Mouse (Mus musculus) cortical plate, adult 2 months (tissue): ENCODE data around the gene Syngap1. TPM values are rescaled to one million over a fixed set of nuclear protein-coding genes. Genes with fewer than 3 reads are reported as not detected.

ENCODE experiments used
- H3K27ac ChIP-seq: fragments of 200-500 bp; 2 replicates; pipeline ENCODE4 v1.5.1; 2012; ENCODE audit warnings: low read length, control low read depth, inconsistent platforms; ENCODE audit not compliant: insufficient read depth
- H3K4me1 ChIP-seq: fragments of 200-500 bp; 2 replicates; pipeline ENCODE4 v1.6.1; 2011; ENCODE audit warnings: low read length; ENCODE audit not compliant: control insufficient read depth, insufficient read depth
- H3K4me3 ChIP-seq: fragments of 200-500 bp; 2 replicates; pipeline ENCODE4 v1.5.1; 2011; ENCODE audit warnings: mild to moderate bottlenecking, low read length, control low read depth; ENCODE audit not compliant: insufficient read depth
- CTCF ChIP-seq: fragments of 200-500 bp; IDR thresholded peaks from 2 replicates; pipeline ENCODE4 v1.5.1; 2011; ENCODE audit warnings: mild to moderate bottlenecking, control low read depth, low read length; ENCODE audit not compliant: insufficient read depth; ENCODE audit errors: extremely low read depth
- POLR2A ChIP-seq: fragments of 200-500 bp; IDR thresholded peaks from 2 replicates; pipeline ENCODE4 v1.6.1; 2011; ENCODE audit warnings: mild to moderate bottlenecking, low read length, control low read depth; ENCODE audit not compliant: insufficient read depth; ENCODE audit errors: extremely low read depth
- polyA plus RNA-seq: library from polyadenylated mRNA; depleted of rRNA; stranded (reverse); fragments of >200 nt; gene quantifications from 2 replicates; pipeline ENCODE4 v1.2.3, GENCODE M21; 2012

Gene Syngap1
- polyA plus RNA-seq, 1 experiment = 185 TPM

DNA sequence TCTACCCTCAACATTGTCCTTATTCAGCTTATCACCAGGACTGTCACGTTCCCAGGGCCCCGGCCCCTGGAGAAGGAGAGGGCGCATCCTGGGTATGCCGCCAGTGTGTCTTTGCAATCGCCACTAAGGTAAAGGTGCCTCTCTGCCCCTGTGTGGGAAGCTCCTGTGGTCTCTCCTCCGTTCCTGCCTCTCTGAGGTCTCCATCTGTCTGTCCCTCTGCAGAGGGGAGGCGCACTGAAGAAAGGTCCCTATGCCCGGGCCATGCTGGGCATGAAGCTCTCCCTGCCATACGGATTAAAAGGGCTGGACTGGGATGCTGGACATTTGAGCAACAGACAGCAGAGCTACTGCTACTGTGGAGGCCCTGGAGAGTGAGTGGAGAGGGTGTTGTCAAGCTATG is 6.0 kb upstream of the Syngap1 start:
- Histone ChIP-seq H3K4me3 (no peak overlapping the region), H3K27ac (no peak overlapping the region), H3K4me1 (peaks cover 2% of the 10 kb centered on the region; the same call in 1 of the 2 replicates)
- TF ChIP-seq POLR2A (no peak), CTCF (no peak)

DNA sequence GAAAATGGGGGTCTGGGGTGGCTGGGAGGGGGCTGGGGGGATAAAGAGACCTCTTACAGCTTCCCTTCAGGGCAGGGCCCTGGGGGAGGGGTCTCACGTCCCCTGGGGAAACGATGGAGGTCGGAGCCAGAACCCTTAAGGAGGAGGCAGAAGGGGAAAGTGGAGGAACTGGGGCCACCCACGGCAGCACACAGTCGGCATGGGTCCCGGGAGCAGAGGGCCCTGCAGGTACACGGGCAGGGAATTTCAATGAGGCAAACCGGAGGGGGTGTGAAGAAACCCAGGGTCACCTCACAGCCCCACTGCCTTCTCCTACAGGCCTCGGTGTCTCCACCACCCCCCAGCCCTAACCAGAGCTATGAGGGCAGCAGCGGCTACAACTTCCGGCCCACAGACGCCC is 4.6 kb upstream of the Syngap1 start:
- Histone ChIP-seq H3K27ac (no peak overlapping the region), H3K4me3 (no peak overlapping the region), H3K4me1 (peaks cover 4% of the 10 kb centered on the region; the same call in 1 of the 2 replicates)
- no peak for TF ChIP-seq POLR2A
- TF ChIP-seq CTCF = no peak

DNA sequence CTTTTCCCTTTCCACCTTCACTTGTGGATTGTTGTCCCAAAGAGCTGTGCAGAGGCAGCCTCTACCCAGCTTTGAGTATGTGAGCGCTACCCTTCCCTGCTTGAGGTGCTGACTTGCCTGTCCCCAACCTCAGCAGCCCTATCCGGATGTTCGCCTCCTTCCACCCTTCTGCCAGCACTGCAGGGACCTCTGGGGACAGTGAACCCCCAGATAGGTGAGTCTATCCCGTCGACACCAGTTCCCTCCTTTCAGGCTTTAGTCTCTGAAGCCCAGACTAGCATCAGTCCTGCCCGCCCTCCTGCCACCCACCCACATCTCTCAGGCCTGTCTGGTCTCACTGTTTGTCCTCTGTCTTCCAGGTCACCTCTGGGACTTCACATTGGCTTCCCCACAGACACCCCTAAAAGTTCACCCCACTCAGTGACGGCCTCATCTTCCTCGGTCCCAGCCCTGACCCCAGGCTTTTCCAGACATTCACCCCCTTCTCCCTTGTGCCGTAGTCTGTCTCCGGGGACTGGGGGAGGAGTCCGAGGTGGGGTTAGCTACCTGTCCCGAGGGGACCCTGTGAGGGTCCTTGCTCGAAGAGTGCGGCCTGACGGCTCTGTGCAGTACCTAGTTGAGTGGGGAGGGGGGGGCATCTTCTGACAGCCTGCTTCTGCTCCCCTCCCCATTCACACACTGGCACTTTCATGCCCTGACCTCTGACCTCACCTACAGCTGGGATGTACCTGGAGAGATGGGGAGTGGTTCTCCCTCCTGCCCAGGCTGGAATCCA is 3.9 kb upstream of the Syngap1 start:
- TF ChIP-seq POLR2A (no peak), CTCF (no peak)
- Histone ChIP-seq H3K4me1 (peaks cover 4% of the 10 kb centered on the region; the same call in 1 of the 2 replicates), H3K27ac (no peak overlapping the region), H3K4me3 (no peak overlapping the region)

DNA sequence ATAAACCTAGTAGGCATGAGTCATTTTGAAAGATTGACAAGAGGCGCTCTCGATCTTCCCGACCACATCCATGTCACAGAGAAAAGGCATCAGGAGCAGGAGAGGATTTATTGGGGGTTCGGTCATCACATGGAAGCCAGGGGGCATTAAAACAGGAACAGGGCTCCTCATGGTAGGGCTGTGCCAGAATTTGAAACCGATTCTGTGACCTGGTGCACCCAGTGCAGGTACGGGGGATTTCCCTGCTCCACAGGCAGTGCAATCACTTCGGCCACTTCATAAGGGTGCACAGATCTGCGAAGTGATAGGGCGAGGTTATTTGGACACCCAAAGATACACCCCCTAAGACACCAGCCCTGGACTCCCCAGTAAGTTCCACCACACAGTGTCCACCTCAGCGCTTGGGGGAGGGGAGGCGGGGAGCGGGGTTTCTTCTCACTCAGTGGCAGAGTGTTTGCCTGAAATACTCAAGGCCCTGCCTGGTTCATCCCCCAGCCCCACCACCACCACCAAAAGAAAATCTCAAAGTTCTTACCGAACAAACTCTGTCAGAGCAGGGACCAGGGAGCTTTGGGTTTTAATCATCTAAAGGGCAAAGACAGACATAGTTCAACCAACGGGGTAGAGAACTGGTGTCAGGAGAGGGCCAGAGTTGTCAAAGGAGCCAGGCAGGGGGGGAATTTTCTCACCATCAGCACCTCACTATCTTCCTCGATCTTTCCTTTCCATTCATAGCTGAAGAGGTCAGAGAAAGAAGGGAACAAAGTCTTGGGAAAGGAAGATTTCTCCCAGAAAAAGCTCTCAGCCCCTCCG is 3.0 kb upstream of the Syngap1 start:
- Histone ChIP-seq H3K4me1 (peaks cover 6% of the 10 kb centered on the region; the same call in 1 of the 2 replicates), H3K27ac (no peak overlapping the region), H3K4me3 (peak overlapping the region; percentile 48)
- TF ChIP-seq POLR2A (no peak), CTCF (no peak)

DNA sequence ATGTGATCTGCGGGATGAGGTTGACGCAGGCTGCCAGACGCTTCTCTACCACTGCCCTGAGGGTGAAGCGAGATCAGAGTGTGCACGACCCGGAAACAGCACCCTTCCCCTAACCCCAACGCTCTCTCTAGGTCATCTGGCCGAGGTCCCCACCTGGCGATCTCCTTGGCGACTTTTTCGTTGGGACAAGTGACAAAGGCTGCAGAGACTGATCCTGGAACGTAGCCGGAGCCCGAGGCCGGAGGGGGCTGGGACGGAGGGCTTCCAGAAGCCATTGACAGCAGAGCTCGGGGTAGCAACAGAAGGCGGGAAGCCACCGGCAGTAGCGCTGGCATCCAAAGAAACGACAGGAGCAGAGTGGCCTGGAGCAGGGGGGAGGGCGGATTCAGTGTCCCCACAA is 2.3 kb upstream of the Syngap1 start:
- Histone ChIP-seq H3K27ac (no peak overlapping the region), H3K4me1 (peaks cover 6% of the 10 kb centered on the region; the same call in 1 of the 2 replicates), H3K4me3 (peak overlapping the region; percentile 48)
- TF ChIP-seq CTCF (no peak), POLR2A (no peak)

DNA sequence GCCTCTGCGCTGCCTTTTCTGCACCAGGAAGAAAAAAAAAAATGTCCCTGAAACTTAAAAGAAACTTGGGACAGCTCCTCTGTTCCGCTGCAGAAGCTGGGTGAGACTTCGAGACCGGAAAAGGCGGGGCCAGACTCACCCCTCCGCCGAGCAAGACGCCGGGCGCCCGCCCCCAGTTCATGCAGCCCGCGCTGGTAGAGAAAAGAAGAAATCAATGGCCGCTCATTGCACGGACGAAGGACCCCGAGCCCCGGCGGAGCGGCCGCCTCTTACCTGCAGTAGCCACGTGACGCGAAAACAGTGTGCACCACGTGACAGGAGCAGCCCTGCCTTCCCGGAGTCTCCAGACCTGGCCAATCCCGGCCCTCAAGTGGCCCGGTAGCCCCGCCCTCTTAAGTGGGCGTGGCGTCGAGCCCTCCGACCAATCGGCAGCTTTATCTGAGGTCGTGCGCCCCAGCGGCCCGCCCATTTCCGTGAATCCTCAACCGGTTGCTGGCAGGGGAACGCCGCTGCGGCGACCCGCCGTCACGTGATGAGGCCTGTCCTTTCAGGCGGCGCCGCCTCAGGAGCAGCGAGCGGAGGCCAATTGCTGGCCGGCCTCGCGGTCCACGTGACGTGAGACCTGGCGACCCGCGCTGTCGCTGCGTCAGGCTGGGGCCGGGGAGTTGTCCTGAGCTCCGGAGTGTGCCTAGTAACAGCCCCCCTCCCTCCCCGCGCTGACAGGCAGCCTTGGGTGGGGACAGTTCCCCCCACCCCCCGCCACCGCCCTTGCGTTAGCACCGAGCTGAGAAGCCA is 1.7 kb upstream of the Syngap1 start, which contains the start of gene Cuta:
Cuta (minus strand) TSS at position 392 of the 795 bp plus-strand sequence.
- peak within 1 kb of the TSS; percentile 48 for H3K4me3 ChIP-seq
- peak within 1 kb of the TSS; percentile 97 for H3K27ac ChIP-seq
- no peak for TF ChIP-seq CTCF
- peak; percentile 83; the same call in 1 of the 2 replicates for TF ChIP-seq POLR2A
- peaks cover 6% of the 10 kb centered on the region; the same call in 1 of the 2 replicates for H3K4me1 ChIP-seq

DNA sequence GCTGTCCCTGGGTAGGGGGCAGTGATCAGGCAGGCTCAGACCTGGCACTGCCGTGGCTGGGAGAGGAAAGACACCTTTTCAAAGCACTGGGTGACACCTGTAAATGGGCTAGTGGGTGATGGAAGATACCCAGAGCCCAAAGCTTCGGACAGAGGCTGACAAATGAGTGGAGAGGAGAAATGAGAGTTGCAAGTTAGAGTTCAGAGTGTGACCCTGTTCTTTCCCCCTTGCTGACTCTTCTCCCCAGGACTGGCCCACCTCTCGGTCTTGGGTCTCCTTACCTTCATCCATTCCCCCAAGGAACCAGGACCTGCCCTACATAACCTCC is 1.1 kb upstream of the Syngap1 start:
- Histone ChIP-seq H3K4me1 (peaks cover 6% of the 10 kb centered on the region; the same call in 1 of the 2 replicates), H3K27ac (peak overlapping the region; percentile 97), H3K4me3 (peak overlapping the region; percentile 48)
- no peak for TF ChIP-seq CTCF
- no peak for TF ChIP-seq POLR2A

DNA sequence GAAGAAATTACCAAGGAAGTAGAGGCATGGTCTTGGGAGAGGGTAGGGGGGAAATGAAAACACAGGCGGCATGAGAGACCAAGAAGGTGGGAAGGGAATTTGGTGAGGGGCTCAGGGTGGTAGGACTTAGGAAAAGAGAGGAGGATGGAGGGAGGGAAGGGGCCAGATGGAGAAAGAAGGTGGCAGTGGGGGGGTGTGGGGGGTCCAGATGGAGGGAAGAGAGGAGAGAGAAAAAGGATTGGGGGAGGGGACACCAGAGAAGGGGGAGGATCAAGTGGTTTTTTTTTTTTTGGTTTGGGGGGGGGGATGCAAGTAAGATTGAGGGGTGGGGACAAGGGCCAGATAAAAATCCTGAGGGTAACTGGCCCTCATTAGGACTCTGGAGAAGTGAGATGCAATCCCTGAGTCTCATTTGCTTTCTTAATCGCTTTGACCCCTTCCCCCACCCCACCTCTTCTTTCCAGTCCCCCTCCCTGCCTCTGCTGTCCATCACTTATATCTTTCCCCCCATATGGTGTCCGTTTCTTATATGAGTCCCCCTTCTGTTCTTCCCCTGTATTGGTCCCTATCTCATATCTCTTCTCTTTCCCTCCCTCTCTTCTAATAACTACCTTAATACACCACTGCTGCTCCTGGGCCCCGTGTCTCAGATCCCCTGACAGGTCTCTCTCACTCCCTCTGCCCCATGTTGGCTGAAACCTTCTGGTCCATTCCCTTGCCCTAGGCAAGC is 953 bp downstream of the Syngap1 start:
- H3K4me3 ChIP-seq = peak overlapping the region; percentile 92
- H3K27ac ChIP-seq = peak overlapping the region; percentile 97
- TF ChIP-seq CTCF = no peak
- TF ChIP-seq POLR2A = no peak
- H3K4me1 ChIP-seq = peaks cover 14% of the 10 kb centered on the region; the same call in 1 of the 2 replicates
